Mouse (Mus musculus) ES-E14 (cell line): ENCODE measurements around the gene Axin1.

ENCODE experiments used
- CHD2 ChIP-seq: IDR thresholded peaks from 2 replicates; pipeline ENCODE4 v1.6.1; 2014; ENCODE audit warnings: mild to moderate bottlenecking, low read depth, low read length, inconsistent platforms
- MAFK ChIP-seq: IDR thresholded peaks from 2 replicates; pipeline ENCODE4 v1.6.1; 2014; ENCODE audit warnings: mild to moderate bottlenecking, low read depth, low read length, inconsistent platforms; ENCODE audit not compliant: insufficient read depth
- ZC3H11A ChIP-seq: IDR thresholded peaks from 2 replicates; pipeline ENCODE4 v1.6.1; 2012; ENCODE audit warnings: low read depth, mild to moderate bottlenecking, inconsistent platforms, low read length, borderline replicate concordance
- ZNF384 ChIP-seq: IDR thresholded peaks from 2 replicates; pipeline ENCODE4 v1.6.1; 2012; ENCODE audit warnings: low read depth, low read length, inconsistent platforms

GRCm38 (mm10) chr17:26231156-26231555, 92.7 kb downstream of the Axin1 start:
- TF ChIP-seq ZNF384: no peak
- TF ChIP-seq CHD2: no peak
- TF ChIP-seq MAFK: no peak
- TF ChIP-seq ZC3H11A: no peak
